ENCODE assay signal across 10 mouse cellular contexts in the genomic region with DNA sequence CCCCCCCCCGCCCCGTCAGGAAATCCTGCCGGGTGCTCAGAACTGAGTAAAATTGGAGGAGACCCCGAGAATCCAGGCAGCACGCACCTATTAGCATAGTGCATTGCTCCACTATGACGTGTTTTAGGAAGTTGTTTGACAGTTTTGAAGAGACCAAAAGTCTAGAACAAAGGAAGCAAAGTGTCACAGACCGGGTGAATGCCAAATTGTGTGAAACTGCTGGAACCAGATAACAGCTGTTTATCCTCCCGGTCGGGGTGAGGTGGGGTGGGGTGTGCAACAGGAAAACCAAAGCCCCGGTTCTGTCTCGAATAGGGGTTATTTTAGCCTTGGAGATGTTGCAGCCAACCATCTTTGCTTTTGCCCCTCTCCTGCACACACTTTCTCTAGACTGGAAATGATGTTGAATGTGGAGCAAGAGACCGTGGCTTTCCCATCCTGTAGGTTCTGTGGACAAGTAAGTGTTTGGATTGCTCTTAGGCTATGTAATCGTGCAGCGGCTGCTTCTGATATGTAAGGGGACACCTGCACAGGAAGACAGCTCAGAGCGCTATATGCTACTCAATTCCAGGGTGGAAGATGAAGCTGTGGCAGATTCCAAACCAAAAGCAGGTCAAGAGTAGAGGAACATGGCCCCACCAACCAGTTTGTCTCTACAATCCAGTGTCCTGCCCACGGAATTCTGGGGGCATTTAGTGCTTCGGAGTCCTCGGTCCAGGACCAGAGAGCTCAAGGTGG. TPM values are rescaled to one million over a fixed set of nuclear protein-coding genes. Genes with fewer than 3 reads are reported as not detected.
DNase-seq lines count a peak whose midpoint lies in the region; ATAC-seq lines count a peak whose summit lies in the region.
"Had no signal": no experiment of that assay in that cellular context is flagged by ENCODE, and none has a peak within 500 bp of the region (broad histone marks: within the 10 kb centered on the region; RNA-seq: fewer than 3 reads in every experiment).

No protein-coding gene starts in this region.

- peak; percentile 72 to 74 for ATAC-seq in hematopoietic stem cell, adult 5-6 weeks (replicated peaks in 1 of 2; ENCODE audit: insufficient read depth in 1 of 2, low FRiP score in 2 of 2, low TSS enrichment in 1 of 2, low read depth in 1 of 2, poor library complexity in 2 of 2, severe bottlenecking in 2 of 2)
- ATAC-seq in CD4-positive, CD25-positive, alpha-beta regulatory T cell, adult 4 months: no peak

- intact Hi-C loops in heart, postnatal 36 days (cut with DNase I): no loop called here

- DNase-seq in heart, adult 11 months: peak; percentile 79
- no peak for DNase-seq in heart, postnatal 36 days
- peak; percentile 96 for DNase-seq in 416B (ENCODE audit: low read depth)
- peak; percentile 64 to 67 for DNase-seq in kidney, postnatal 36 days
- no peak for DNase-seq in adrenal gland, postnatal 25 days
- DNase-seq in gastrocnemius, adult 18-20 months (ENCODE audit: low spot score): no peak
- DNase-seq: cerebellum, adult 11-12 months; layer of hippocampus, postnatal 36 days had no signal

RNA-seq across cellular contexts. Expression of a gene that starts 0.9 kb away (rescaled TPM):
- not detected for total RNA-seq in heart, postnatal 36 days (2021)
- 1.4 and 2.3 TPM in 2 replicates for total RNA-seq in hematopoietic stem cell, adult 5-6 weeks (2017)
- 0.70 and 1.8 TPM in 2 replicates for total RNA-seq in adrenal gland, postnatal 25 days (2021)
- total RNA-seq in gastrocnemius, adult 18-20 months (2021): not detected
- not detected for polyA plus RNA-seq in CD4-positive, CD25-positive, alpha-beta regulatory T cell, adult 4 months (2017; shearing (Covaris generic))

RNA-seq across cellular contexts. Expression of a gene that starts 32.3 kb away (rescaled TPM):
- 10 to 100 TPM; 29.6 to 38.7 TPM for total RNA-seq in heart, postnatal 36 days (2021)
- total RNA-seq in hematopoietic stem cell, adult 5-6 weeks (2017): 6.2 and 13.4 TPM in 2 replicates
- total RNA-seq in adrenal gland, postnatal 25 days (2021): 22.8 and 32.7 TPM in 2 replicates
- total RNA-seq in gastrocnemius, adult 18-20 months (2021): 10 to 100 TPM in 1 of 2 experiments, 1 to 10 TPM in 1; 6.4 to 10.1 TPM
- polyA plus RNA-seq in CD4-positive, CD25-positive, alpha-beta regulatory T cell, adult 4 months (2017; shearing (Covaris generic)): not detected

RNA-seq across cellular contexts. Expression of a gene that starts 55.1 kb away (rescaled TPM):
- 1 to 10 TPM; 6.7 to 6.9 TPM for total RNA-seq in heart, postnatal 36 days (2021)
- 44.3 and 63.0 TPM in 2 replicates for total RNA-seq in hematopoietic stem cell, adult 5-6 weeks (2017)
- total RNA-seq in adrenal gland, postnatal 25 days (2021): 26.8 and 28.7 TPM in 2 replicates
- total RNA-seq in gastrocnemius, adult 18-20 months (2021): 1 to 10 TPM; 3.2 to 5.5 TPM
- polyA plus RNA-seq in CD4-positive, CD25-positive, alpha-beta regulatory T cell, adult 4 months (2017; shearing (Covaris generic)): 10 to 100 TPM in 1 of 2 experiments, 1 to 10 TPM in 1; 8.3 to 13.7 TPM

Comparison
In these comparisons a context has a peak if more than half of its experiments do, and no peak if none do; other contexts are left out.
1. DNase-seq: peak in heart, adult 11 months (single experiment), 416B (single experiment) and kidney, postnatal 36 days (2 of 2); none in heart, postnatal 36 days (0 of 2), adrenal gland, postnatal 25 days (single experiment) and gastrocnemius, adult 18-20 months (single experiment).